Mouse (Mus musculus) CH12.LX (cell line): ENCODE data around the gene Stk39. TPM values are rescaled to one million over a fixed set of nuclear protein-coding genes. Genes with fewer than 3 reads are reported as not detected.

Experiments
- DNase-seq: peaks from one replicate; pipeline ENCODE4 v3.0.0-alpha.2; 2013; ENCODE audit errors: extremely low read depth
- H3K27ac ChIP-seq: 2 replicates; pipeline ENCODE4 v1.5.1; 2012; ENCODE audit warnings: low read depth, mild to moderate bottlenecking, control low read depth, moderate library complexity; ENCODE audit not compliant: insufficient read depth
- H3K27me3 ChIP-seq: replicated peaks from 2 replicates; pipeline ENCODE3; 2012; ENCODE audit warnings: inconsistent platforms
- H3K36me3 ChIP-seq, 2 experiments: replicated peaks in 1 of 2; 2 replicates each; pipeline versions ENCODE3 to v1.6.1; 2012; ENCODE audit warnings: inconsistent platforms in 1 of 2, low read length in 1 of 2, mild to moderate bottlenecking in 1 of 2, mixed read lengths in 1 of 2, moderate library complexity in 1 of 2; ENCODE audit not compliant: control insufficient read depth in 1 of 2, insufficient read depth in 1 of 2
- H3K4me1 ChIP-seq, 2 experiments: 2 replicates each; pipeline ENCODE4 v1.6.1; 2012; ENCODE audit warnings: inconsistent platforms in 1 of 2, moderate library complexity in 1 of 2; ENCODE audit not compliant: insufficient read depth in 2 of 2, control insufficient read depth in 1 of 2
- H3K4me2 ChIP-seq: 2 replicates; pipeline ENCODE4 v1.6.1; 2012; ENCODE audit warnings: low read depth, mild to moderate bottlenecking, control low read depth; ENCODE audit not compliant: poor library complexity, insufficient read depth, severe bottlenecking
- H3K4me3 ChIP-seq, 3 experiments: fragments of 150-350 bp in 1 of 3; sonication (generic) in 1 of 3; replicated peaks in 1 of 3; 2 replicates each; pipeline versions ENCODE3 to v1.5.1; 2011 to 2012; ENCODE audit warnings: low read depth in 2 of 3, low read length in 2 of 3, mild to moderate bottlenecking in 2 of 3, moderate library complexity in 2 of 3, control low read depth in 1 of 3, improper control_type of control experiment in 1 of 3, inconsistent platforms in 1 of 3, mixed read lengths in 1 of 3; ENCODE audit not compliant: poor library complexity in 1 of 3
- H3K79me2 ChIP-seq: replicated peaks from 2 replicates; pipeline ENCODE4 v1.6.1; 2012; ENCODE audit warnings: mild to moderate bottlenecking, moderate library complexity; ENCODE audit not compliant: control insufficient read depth, poor library complexity, insufficient read depth, severe bottlenecking; ENCODE audit errors: extremely low read depth
- H3K9ac ChIP-seq: 2 replicates; pipeline ENCODE4 v1.6.1; 2012; ENCODE audit warnings: low read depth, mild to moderate bottlenecking, control low read depth, moderate library complexity; ENCODE audit not compliant: insufficient read depth
- H3K9me3 ChIP-seq: replicated peaks from 2 replicates; pipeline ENCODE3; 2012; ENCODE audit warnings: low read length, inconsistent platforms, mixed read lengths
- CTCF ChIP-seq, 2 experiments: IDR thresholded peaks in 1 of 2; conservative IDR thresholded peaks in 1 of 2; 2 replicates each; pipeline ENCODE4 v1.5.1; 2011 to 2012; ENCODE audit warnings: low read depth in 2 of 2, low read length in 2 of 2, improper control_type of control experiment in 1 of 2, inconsistent platforms in 1 of 2, mild to moderate bottlenecking in 1 of 2, moderate library complexity in 1 of 2
- E2F4 ChIP-seq: IDR thresholded peaks from 2 replicates; pipeline ENCODE4 v1.6.1; 2011; ENCODE audit warnings: low read depth, low read length, improper control_type of control experiment; ENCODE audit not compliant: insufficient replicate concordance
- ELF1 ChIP-seq: IDR thresholded peaks from 2 replicates; pipeline ENCODE4 v1.6.1; 2014; ENCODE audit warnings: low read depth, mild to moderate bottlenecking, inconsistent platforms, low read length, improper control_type of control experiment
- EP300 ChIP-seq: IDR thresholded peaks from 2 replicates; pipeline ENCODE4 v1.6.1; 2011; ENCODE audit warnings: low read length, improper control_type of control experiment
- GABPA ChIP-seq: IDR thresholded peaks from 2 replicates; pipeline ENCODE4 v1.6.1; 2012; ENCODE audit warnings: low read depth, low read length, improper control_type of control experiment, inconsistent platforms; ENCODE audit not compliant: insufficient replicate concordance
- HCFC1 ChIP-seq: IDR thresholded peaks from 2 replicates; pipeline ENCODE4 v1.6.1; 2012; ENCODE audit warnings: low read depth, mild to moderate bottlenecking, inconsistent platforms, low read length, improper control_type of control experiment
- IRF4 ChIP-seq: IDR thresholded peaks from 2 replicates; pipeline ENCODE4 v1.6.1; 2014; ENCODE audit warnings: low read depth, mild to moderate bottlenecking, inconsistent platforms, low read length, improper control_type of control experiment
- JUN ChIP-seq: IDR thresholded peaks from 2 replicates; pipeline ENCODE4 v1.6.1; 2011; ENCODE audit warnings: low read depth, mild to moderate bottlenecking, low read length, improper control_type of control experiment, moderate library complexity; ENCODE audit not compliant: insufficient read depth
- JUND ChIP-seq: conservative IDR thresholded peaks from 2 replicates; pipeline ENCODE4 v1.6.1; 2011; ENCODE audit warnings: low read depth, low read length, improper control_type of control experiment
- KAT2A ChIP-seq: IDR thresholded peaks from 2 replicates; pipeline ENCODE4 v1.6.1; 2012; ENCODE audit warnings: low read length, improper control_type of control experiment, inconsistent platforms; ENCODE audit not compliant: insufficient replicate concordance
- MAFK ChIP-seq: IDR thresholded peaks from 2 replicates; pipeline ENCODE4 v1.6.1; 2011; ENCODE audit warnings: low read length, improper control_type of control experiment; ENCODE audit not compliant: insufficient replicate concordance
- MAX ChIP-seq: IDR thresholded peaks from 2 replicates; pipeline ENCODE4 v1.6.1; 2011; ENCODE audit warnings: low read length, improper control_type of control experiment
- MXI1 ChIP-seq: IDR thresholded peaks from 2 replicates; pipeline ENCODE4 v1.6.1; 2011; ENCODE audit warnings: mild to moderate bottlenecking, low read depth, low read length, improper control_type of control experiment
- NRF1 ChIP-seq: IDR thresholded peaks from 2 replicates; pipeline ENCODE4 v1.6.1; 2014; ENCODE audit warnings: low read depth, mild to moderate bottlenecking, inconsistent platforms, low read length, improper control_type of control experiment, moderate library complexity
- POLR2A ChIP-seq: IDR thresholded peaks from 2 replicates; pipeline ENCODE4 v1.6.1; 2011; ENCODE audit warnings: low read depth, mild to moderate bottlenecking, improper control_type of control experiment, low read length
- RCOR1 ChIP-seq: conservative IDR thresholded peaks from 2 replicates; pipeline ENCODE4 v1.6.1; 2012; ENCODE audit warnings: low read depth, mild to moderate bottlenecking, inconsistent platforms, low read length, improper control_type of control experiment
- SMC3 ChIP-seq: IDR thresholded peaks from 2 replicates; pipeline ENCODE4 v1.6.1; 2011; ENCODE audit warnings: low read depth, low read length, improper control_type of control experiment
- TBP ChIP-seq: conservative IDR thresholded peaks from 2 replicates; pipeline ENCODE4 v1.6.1; 2011; ENCODE audit warnings: low read depth, low read length, improper control_type of control experiment
- USF1 ChIP-seq: IDR thresholded peaks from 2 replicates; pipeline ENCODE4 v1.6.1; 2014; ENCODE audit warnings: low read depth, mild to moderate bottlenecking, inconsistent platforms, low read length, improper control_type of control experiment
- ZC3H11A ChIP-seq: IDR thresholded peaks from 2 replicates; pipeline ENCODE4 v1.6.1; 2012; ENCODE audit warnings: low read depth, mild to moderate bottlenecking, inconsistent platforms, low read length, improper control_type of control experiment
- ZKSCAN1 ChIP-seq: IDR thresholded peaks from 2 replicates; pipeline ENCODE4 v1.6.1; 2012; ENCODE audit warnings: low read depth, inconsistent platforms, low read length, improper control_type of control experiment, borderline replicate concordance
- dilution Hi-C: fragments of 300-500 bp; cut with MboI; formaldehyde crosslinking; loops from 2 replicates; pipeline ENCODE4 v1.14.3; 2020; ENCODE audit warnings: low sequenced_read_pairs; ENCODE audit not compliant: extremely low pct_unique_long_range_greater_than_20kb, extremely low pct_ligation_motif_present
- in situ Hi-C: fragments of 300-500 bp; cut with MboI; formaldehyde crosslinking; loops from 3 replicates; pipeline ENCODE4 v1.14.3; 2019; ENCODE audit warnings: low sequenced_read_pairs, low pct_ligation_motif_present, low pct_unique_long_range_greater_than_20kb, mixed read lengths
- polyA plus RNA-seq: library from polyadenylated mRNA; unstranded; fragments of >175 nt; gene quantifications from 2 replicates; pipeline ENCODE4 v1.2.1, GENCODE M21; 2012; ENCODE audit warnings: low read depth; ENCODE audit not compliant: insufficient read length
- total RNA-seq, 2 experiments: library from RNA; depleted of rRNA; stranded (reverse); fragments of 300-350 nt in 1 of 2; fragments of >200 nt in 1 of 2; gene quantifications; 2 replicates each; pipeline ENCODE4 v1.2.3; 2012 to 2014

The Stk39 gene
- total and polyA plus RNA-seq, 3 experiments = not detected

- no peaks in the 10 kb centered on the region for H3K79me2 ChIP-seq
- no peaks in the 10 kb centered on the region for H3K4me1 ChIP-seq
- no peak overlapping the region for H3K9ac ChIP-seq
- no peak for TF ChIP-seq NRF1
- TF ChIP-seq MAX = no peak
- TF ChIP-seq MAFK = no peak
- no peak for TF ChIP-seq MXI1
- no peak for TF ChIP-seq ELF1
- TF ChIP-seq RCOR1 = no peak
- no peak for TF ChIP-seq IRF4
- no peak for TF ChIP-seq GABPA
- TF ChIP-seq E2F4 = no peak
- TF ChIP-seq TBP = no peak
- in situ Hi-C loops (no loop called here), dilution Hi-C loops (no loop called here)
- no peak for DNase-seq
- H3K4me2 ChIP-seq = no peak overlapping the region
- H3K4me3 ChIP-seq = no peak overlapping the region
- no peaks in the 10 kb centered on the region for H3K27me3 ChIP-seq
- no peaks in the 10 kb centered on the region for H3K36me3 ChIP-seq
- H3K27ac ChIP-seq = no peak overlapping the region
- H3K9me3 ChIP-seq = peaks cover 69% of the 10 kb centered on the region
These were observed 215.6 kb downstream of the Stk39 start for GRCm38 (mm10) chr2:68256472-68256871.

DNA sequence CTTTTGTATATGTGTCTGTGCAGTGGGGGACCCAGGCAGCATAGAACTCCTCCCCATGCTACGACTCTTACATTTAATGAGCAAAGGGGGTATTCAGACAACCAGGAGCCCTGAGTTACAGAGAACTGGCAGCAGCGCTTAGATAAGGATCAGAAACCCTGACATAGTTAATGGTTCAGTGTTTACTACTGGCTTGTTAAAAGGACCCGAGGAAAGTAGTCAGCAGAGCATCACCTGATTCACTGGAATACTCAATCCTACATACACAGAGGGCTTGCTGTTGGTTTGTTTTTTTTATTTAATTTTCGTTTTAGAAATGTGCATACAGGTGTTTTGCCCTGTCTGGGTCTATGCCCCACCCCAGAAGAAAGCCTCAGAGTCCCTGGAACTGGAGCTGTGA lies 217.3 kb downstream of the Stk39 start:
- Histone ChIP-seq H3K4me3 (no peak overlapping the region), H3K9me3 (peaks cover 71% of the 10 kb centered on the region), H3K79me2 (no peaks in the 10 kb centered on the region), H3K27ac (no peak overlapping the region), H3K4me1 (no peaks in the 10 kb centered on the region), H3K36me3 (no peaks in the 10 kb centered on the region), H3K27me3 (no peaks in the 10 kb centered on the region), H3K4me2 (no peak overlapping the region), H3K9ac (no peak overlapping the region)
- dilution Hi-C loops = no loop called here
- DNase-seq = no peak
- TF ChIP-seq IRF4 = no peak
- no peak for TF ChIP-seq POLR2A
- TF ChIP-seq JUN = no peak
- TF ChIP-seq KAT2A = no peak
- no peak for TF ChIP-seq ZC3H11A
- TF ChIP-seq CTCF (conservative IDR thresholded peaks at IDR 0.05 in 1 of 2, IDR thresholded peaks at IDR 0.05 in 1 of 2; ENCODE audit: low read depth in 2 of 2, low read length in 2 of 2) = no peak
- no peak for TF ChIP-seq ELF1
- TF ChIP-seq SMC3 = no peak
- TF ChIP-seq JUND = no peak
- no peak for TF ChIP-seq MAX
- no peak for TF ChIP-seq ZKSCAN1
- no peak for TF ChIP-seq USF1
- TF ChIP-seq TBP = no peak
- no peak for TF ChIP-seq MXI1
- no peak for TF ChIP-seq EP300
- no peak for TF ChIP-seq HCFC1
- in situ Hi-C loops = no loop called here
